Mouse (Mus musculus): Measurements from ENCODE around the gene Clec11a.
A peak's percentile ranks its signal among the peaks of the same experiment; 100 is the strongest.
"Not testable (repeated sequence)": the region's sequence is repeated elsewhere in the genome, so short reads cannot be mapped to it uniquely, and the experiment has no call there.

Gene Clec11a

DNA sequence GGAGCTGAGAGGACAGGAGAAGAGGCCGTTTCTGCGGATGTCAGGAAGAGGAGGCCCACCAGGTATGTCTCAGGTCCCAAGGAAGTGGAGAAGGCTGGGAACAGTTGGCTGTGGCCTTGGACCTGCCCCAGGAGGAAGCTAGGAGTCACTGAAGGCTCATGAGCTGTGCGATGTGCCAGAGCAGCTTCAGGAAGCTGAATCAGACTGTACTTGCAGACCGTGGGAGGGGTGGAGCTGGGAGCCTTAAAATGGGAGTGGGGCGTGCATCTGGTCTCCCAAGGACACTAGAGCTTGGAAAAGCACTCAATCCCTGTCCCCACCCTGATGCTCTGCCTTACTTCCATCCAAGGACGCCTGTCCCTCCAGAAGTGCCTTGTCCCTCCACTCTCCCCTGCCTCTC lies 19.9 kb upstream of the Clec11a start:
- no peak for DNase-seq (ENCODE audit: low read depth, low spot score)

DNA sequence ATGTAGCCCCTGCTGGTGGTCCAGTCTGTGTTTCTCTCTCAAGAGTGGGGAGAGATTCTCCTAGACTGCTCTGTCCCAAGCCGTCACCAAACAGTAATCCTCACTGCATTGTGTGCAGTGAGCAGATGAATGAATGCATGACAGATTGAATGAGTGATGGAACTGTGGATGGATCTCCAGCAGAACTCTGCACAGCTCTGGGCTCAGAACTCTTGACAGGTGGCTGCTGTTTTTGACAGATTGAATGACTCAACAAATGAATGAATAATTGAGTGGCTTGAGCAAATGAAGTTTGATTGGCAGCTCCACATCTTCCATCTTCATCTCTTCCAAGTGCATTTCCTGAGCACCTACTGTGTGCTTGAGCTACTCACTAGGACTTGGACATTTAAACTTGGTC lies 15.6 kb upstream of the Clec11a start:
- DNase-seq (ENCODE audit: low read depth, low spot score) = no peak

DNA sequence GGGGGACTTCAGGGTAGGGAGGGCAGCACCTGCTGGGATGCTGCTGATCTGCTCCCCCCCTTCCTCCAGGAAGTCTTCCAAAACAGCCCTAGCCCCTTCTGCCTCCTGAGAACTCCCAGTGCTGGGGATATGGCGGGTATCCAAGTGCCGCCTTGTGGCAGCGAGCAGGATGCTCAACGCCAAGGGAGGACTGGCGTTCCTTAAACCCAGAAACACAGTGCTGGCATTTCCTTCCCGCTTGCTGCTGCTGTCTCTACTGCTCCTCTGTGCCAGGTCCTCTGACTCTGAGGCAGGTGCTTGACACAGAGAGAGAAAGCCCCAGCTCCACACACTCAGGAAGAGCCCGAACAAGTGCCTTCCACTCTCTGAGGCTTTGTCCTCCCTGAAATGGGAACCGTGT lies 14.2 kb upstream of the Clec11a start:
- no peak for DNase-seq (ENCODE audit: low read depth, low spot score)

DNA sequence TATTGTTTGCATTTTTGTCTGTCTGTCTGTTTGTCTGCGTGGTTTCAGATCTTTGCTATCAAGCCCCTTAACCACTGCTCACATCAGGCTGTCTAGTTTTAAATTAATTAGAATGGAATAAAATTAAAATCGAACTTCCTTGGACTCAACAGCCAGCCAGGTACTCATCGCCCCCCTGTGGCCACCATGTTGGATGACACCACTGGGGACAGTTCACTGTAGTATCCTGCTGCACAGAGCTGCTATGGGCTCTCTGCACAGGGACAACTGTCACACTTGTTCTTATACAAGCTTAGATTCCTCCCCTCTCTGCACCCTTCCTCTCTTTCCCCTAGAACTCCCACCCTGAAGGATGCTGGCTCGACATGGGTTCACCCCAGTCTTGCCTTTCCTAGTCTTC lies 11.2 kb upstream of the Clec11a start:
- DNase-seq (ENCODE audit: low read depth, low spot score) = no peak

DNA sequence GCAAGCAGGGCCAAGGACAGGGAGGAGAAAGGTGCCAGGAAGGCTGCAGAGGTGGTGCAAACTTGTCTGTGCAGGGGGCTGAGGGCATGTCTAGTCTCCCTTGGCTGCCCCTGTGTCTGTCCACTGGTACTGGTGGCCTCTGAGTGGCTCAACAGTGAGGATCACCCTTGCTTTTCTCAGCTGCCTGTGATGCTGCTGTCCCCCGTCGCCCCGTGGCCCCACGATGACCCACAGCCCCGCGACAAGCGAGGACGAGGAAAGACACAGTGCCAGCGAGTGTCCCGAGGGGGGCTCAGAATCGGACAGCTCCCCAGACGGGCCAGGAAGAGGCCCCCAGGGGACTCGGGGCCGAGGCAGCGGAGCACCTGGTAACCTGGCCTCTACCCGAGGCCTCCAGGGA lies 5.8 kb upstream of the Clec11a start:
- DNase-seq (ENCODE audit: low read depth, low spot score) = no peak

DNA sequence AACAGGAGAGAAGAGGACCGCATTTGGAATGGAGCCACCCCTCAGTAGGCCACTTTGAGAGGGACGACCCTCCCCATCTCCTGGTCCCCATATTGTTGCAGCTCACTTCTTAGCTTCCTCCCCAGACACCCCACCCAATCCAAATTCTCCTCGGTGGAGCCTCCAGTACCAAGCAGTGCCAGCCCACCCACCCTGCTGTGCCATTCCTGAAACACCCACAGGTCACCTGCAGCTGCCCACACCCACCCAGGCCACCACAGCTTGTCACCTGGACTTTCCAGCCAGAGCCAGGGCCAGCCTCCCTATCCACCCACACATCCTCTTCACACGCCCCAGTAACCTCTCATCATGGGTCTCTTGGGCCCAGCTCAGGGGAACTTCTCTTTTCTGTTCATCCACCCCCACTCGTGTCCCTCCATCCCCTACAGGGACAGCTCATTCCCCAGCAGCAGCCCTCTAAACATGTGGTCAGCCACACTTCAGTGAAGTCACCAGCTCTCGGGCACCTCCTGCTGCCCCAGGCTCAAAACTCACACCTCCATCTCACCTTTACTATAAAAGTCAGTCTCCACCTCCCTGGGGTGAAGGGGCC lies 5.1 kb upstream of the Clec11a start:
- DNase-seq (ENCODE audit: low read depth, low spot score) = no peak

DNA sequence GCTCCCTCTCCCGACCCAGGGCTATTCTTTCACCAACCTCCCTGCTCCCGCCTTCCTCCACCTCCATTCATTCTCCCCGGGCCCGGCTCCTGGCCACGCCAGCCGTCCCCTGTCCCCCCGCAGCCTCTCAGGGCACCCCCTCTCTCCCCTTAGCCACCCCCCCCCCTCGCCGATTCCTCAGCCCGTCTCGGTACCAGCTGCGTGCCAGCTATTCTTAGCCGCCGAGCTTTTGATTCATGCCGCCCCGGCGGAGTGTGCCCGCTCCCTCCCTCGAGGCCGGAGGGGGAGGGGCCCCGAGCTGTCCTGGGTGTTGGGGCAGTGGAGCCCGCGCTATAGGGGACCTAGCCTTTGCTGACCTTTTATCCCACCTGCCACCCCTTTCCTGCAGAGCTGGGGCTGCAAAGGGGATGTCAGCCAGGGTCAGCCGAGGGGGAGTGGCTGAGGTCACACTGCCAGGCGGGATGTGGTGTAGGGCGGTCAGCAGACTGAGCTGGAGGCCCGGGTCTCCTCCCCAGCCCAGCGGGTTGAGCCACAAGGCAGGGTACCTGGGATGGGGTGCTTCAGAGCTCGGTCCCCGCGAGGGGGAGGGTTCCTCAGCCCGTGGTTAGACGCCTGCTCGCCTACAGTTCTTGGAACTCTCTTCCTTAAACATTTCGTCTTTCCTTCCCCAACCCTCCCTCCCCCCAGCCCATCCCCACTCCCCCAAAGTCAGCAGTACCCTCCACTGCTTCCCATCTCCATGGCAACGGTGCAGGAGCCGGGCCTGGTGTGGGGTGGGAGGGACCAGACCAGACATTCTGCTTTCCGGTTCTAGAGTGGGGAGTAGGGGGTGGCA lies 4.4 kb upstream of the Clec11a start:
- DNase-seq (ENCODE audit: low read depth, low spot score) = no peak

DNA sequence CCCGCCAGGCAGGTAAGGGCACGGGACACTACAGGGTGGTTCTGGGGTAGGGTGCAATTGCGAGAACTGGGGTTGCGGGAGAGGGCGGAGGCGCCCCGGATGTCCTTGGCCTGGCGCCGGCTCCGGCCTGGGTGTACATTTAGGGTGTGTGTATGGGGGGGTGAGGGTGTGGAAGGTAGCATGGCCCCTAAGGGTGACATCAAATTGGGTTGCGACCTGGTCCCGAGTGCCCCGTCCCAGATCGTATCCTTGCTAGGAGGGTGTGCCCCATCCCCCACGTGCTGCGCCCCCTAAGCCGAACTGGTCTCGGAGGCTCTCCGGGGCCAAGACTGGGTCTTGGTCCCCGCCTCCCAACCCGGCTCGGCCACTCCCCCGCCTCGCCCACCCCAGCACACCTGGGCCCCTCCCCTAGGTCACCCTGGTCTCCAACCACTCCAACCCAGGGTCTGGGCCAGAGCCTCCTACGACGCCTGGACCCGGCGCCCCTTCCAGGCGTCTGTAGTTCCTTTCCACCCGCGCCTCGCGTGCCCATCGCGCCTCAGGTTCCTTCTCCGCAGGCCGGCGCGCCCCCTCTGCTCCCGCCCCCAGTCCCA lies 3.7 kb upstream of the Clec11a start:
- DNase-seq (ENCODE audit: low read depth, low spot score) = no peak

DNA sequence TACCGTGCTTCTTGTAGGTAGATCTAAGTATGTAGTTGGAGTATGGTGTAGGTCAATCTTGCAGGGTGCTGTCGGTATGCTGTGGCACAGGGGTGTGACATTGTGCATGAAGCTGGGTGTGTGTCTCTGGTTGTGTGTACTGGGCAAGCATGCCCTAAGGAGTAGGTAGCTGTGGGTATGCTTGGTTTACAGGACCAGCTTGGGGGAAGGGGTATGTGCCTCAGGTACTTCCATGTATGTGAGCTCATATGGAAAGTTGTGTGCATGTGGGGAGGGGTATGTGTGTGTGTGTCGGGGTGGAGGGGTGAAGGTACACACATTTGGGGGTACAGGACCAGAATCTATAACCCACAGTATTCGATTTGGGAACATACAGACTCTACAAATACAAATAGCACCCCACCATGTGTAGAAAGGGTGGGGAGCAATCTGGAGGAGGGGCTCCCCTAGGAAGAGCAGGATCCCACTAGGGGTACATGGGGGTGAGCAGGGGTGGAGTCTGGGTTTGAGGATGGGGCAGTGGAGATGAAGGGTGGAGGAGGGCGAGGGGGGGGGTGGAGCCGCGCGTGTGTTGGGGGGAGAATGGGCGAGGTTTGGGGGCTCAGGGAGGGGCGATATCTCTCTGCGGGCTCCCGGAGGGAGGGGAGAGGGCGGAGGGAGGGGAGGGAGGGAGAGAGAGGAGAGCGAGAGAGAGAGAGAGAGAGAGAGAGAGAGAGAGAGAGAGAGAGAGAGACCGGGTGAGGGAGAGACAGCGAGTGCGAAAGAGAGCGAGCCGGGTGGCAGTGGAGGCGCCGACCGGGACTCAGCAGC lies 3.0 kb upstream of the Clec11a start, which contains the start of gene Shank1:
Gene Shank1 (plus strand): TSS at position 779 of the 810 bp plus-strand sequence.
- no peak for DNase-seq (ENCODE audit: low read depth, low spot score)

DNA sequence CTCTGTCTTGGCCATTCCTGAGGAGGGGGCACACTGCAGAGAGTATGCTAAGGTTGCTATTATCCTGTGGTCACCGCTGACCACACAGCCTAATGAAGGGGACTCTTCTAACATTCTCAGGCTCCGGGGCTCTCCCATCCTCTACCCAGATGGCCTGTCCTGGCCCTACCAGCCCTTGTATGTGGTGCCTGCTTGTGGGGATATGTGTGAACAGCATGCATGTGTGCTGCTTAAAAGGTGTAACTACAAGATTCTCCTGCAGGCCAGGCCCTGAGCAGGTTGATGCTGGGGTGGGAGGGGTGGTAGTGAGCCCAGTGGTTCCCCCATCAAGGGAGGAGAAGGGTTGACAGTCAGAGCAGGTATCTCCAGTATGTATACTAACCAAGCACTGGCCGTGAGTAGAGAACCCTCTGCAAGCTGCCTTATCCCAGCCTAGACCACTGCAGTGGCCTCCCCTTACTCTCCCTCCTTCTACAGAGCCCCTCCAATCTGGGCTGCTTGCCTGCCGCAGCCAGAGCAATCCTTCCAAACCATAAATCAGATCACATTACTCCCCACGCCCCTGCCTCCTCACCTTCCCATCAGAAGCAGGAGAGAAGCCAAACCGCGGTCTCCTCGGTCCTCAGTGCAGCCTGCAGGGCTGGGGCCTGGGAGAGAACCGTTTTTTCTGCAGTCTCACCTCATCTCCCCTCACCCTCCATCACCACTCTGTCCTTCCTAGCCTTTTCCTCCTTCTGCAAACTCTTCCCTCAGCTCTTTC lies 739 bp upstream of the Clec11a start:
- no peak for DNase-seq (ENCODE audit: low read depth, low spot score)

DNA sequence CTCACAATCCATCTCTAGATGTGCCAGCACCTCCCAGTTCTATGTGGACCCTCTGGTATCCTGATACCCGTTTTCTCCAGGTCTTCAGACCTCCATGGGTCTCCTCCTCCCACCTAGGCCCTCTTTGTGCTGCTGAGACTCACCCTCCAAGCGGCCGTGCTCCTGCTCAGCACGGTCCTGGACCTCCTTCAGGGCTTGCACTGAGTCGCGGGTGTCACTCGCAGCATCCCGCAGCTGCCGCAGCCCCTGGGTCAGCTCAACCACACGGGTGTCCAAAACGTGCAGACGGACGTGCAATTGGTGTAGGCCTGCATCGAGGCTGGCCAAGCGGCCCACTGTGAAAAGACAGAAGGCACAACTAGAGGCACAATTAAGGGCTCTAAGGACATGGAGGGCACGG lies 1.0 kb downstream of the Clec11a start:
- no peak for DNase-seq (ENCODE audit: low read depth, low spot score)

DNA sequence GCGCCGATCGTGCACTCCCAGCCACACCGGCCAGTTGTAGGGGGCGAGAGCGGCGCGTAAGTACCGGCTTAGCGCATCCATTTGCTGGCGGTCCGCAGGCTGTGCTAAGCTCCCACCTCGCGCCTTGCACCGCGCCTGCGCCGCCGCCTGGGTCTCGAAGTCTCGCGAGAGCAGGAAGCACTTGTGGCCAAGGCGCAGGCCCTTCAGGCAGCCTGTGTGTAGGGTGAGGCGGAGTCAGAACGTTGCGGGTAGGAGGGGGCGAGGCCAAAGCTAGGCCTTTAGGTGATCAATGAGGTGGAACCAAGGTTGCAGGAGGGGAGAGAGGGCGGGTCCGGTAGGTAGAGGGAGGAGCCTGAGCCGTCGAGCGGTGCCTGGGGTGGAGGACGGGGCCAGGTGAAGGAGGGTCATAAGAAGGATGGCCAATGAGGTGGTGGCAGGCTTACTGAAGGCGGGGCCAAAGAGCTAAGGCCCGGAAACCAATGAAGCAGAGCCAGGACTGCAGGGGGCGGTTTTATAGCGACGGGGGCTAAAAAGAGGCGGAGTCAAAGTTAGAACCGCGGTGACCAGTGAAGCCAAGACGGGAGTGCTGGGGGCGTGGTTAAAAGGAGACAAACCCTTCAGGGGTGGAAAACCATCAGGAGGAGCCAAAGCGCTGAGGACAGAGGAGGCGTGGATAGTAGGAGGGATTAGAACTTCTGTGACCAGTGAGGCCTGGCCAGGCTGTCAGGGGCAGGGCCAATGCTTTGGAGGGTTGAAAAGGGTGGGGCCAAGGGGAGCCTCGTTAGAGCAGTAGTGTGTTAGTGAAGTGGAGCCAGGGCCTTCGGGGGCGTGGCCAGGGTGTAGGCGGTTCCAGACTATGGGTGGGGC lies 1.7 kb downstream of the Clec11a start:
- DNase-seq (ENCODE audit: low read depth, low spot score) = peak; percentile 98

DNA sequence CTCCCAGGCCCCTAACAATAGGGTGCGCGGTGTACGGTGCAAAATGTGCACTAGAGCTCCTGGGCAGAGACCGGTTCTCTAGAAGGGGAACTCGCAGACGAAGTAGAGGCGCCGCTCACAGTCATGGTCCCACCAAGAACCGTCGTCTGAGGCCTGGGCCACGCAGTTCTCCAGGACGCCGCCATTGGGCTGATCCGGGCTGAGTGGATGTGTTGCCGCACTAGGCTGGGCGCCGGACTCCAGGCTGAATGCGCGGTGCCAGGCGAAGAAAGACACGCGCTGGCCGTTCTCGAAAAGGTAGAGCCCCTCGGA lies 2.3 kb downstream of the Clec11a start:
- DNase-seq (ENCODE audit: low read depth, low spot score) = no peak

DNA sequence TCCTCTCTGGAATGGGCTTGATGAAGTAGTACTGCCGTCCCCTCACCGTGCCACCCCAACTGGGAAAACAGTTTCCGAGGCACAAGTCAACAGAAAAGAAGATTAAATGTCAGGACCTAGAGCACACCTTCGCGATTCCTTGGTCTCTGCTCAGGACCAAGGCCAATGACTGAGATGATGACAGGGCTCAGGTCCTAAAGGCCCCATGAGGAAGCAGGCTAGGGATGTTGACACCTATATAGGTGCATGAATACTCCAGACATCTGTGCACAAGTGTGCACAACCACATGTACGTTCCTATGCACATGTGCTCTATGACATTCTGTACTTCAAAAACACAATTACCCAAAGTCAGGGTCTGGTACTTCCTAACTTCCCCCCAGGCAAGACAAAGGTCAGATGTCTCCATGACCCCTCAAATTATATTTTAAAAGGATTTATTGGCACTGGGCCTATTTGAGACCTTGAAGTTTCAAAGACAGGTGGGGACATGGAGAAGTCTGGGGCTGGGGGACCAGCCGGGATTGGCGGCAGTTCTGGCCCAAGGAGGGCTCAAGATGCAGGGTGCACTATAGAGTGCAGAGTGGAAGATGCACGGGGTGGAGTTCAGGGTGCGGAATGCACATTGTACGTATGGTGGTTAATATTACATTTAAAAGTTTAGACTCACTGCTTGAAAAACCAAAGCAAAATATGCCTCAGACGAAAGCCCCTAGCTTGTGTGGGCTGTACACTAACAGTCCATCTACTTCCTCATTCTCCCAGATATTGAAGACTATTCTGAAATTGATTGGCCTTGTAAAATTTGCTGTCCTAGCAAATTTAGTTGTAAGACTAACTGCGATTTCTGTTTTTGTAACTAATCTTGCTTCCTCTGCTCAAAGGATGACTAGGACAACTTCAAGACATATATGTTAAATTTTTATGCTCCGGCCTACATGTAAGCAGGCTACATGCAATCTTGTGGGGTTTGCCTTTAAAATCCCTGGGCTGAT lies 3.1 kb downstream of the Clec11a start:
- no peak for DNase-seq (ENCODE audit: low read depth, low spot score)

DNA sequence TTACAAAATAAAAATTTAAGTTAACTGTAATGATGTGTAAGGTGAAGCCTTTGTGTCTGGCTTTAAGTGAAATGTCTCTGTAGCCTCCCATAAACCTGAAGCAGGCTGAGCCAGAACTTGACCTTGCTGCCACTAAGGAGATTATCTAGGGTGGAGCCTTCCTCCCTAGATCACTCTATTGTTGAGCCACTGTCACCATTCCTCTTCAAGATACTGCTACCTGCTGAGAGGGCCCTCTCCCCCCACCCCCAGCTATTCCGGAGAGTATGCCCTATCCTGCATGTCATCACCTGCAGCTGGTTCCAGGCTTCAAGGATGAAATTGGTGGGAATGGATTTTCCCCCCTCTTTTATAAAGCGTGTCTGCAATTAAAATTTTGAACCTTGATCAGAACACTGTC lies 9.2 kb downstream of the Clec11a start:
- DNase-seq (ENCODE audit: low read depth, low spot score) = not testable (repeated sequence)

DNA sequence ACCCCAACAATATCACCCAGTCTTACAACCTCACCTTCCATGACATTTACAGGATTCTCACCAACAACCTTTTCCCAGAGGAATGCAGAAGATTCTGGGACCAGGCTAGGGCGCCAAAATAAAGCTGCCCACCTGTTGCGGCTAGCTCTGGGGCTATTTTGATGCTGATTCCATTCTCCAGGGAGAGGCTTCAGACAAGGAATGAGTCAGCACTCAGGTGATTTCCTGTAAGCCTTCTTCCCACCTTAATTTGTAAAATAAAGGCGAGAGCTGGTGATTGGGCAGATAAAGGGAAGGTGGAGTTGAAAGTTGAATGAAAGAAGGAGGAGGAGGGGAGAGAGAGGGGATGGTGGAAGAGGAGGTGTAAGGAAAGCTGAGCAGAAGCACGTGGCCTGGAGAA lies 15.3 kb downstream of the Clec11a start:
- DNase-seq (ENCODE audit: low read depth, low spot score) = no peak

DNA sequence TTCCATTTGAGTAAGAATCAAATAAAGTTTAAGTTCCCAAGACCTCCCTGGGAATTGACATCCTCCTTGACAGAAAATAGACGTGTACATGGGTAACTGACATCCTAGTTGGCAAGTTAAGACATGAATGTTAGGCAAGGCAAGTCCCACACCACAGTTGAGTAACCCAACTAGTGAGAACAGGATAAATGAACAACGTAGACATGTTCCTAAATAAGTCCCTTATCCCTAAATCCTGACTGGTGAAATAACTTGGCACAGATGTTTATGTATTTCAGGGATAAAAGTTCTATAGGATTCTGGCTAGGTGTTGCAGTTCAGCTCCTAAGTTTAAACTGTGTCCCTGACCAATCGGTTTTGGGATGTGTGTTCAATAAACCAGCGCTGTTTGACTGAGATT lies 15.7 kb downstream of the Clec11a start:
- no peak for DNase-seq (ENCODE audit: low read depth, low spot score)

DNA sequence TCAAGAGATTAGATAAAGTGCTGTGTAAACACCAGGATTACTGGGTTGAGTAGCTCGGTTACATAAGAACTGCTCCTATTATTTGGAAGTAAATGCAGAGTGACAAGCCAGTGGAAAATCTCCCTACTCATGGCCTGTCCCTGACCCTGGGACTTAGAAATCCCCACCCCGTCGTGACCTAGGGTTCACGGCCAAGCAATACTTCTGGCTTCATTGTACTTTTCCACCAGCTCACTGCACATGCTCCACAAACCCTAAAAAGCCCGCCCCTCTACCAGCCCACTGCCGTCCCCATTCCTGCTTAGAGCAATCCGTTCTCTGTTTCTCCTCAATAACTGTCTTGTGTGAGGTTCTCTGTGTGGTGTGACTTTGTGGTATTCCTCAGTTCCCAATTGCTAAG lies 18.9 kb downstream of the Clec11a start:
- no peak for DNase-seq (ENCODE audit: low read depth, low spot score)

DNA sequence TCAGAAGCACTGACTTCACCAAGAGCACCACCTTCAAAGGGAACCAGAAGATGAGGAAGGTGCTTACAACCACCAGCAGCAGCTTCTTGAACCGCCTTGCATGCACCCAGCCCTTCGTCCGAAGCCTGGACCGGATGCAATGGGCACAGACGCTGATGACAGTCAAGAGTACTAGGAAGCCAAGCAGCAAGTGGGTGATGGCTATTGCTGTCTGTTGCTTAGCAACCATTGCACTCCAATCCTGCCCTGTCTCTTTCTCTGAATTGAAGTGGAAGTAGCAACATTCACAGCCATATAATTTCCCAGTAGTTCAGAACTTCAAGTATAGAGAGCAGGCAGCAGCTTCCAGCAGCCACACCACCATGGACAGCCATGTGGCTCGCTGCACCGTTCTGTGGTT lies 25.1 kb downstream of the Clec11a start:
- no peak for DNase-seq (ENCODE audit: low read depth, low spot score)

Measured in brain, embryonic 18.5 days (tissue).